Mouse (Mus musculus) midbrain, postnatal 0 days (tissue): ENCODE data around the gene Cadm4. TPM values are rescaled to one million over a fixed set of nuclear protein-coding genes. Genes with fewer than 3 reads are reported as not detected.

ENCODE experiments used
- ATAC-seq: fragments of 200-750 bp; cut with Nextera tagmentation; 2 replicates; pipeline ENCODE4 v1.8.0; 2017; ENCODE audit warnings: moderate number of reproducible peaks, mild to moderate bottlenecking, moderate TSS enrichment, moderate library complexity; ENCODE audit not compliant: low FRiP score
- DNase-seq: peaks from one replicate; pipeline ENCODE4 v3.0.0-alpha.2; 2015; ENCODE audit warnings: low spot score
- H3K27ac ChIP-seq: fragments of 300-500 bp; sonication (generic); 2 replicates; pipeline ENCODE4 v1.5.1; 2014; ENCODE audit warnings: low read depth, mild to moderate bottlenecking, low read length, mixed read lengths
- H3K27me3 ChIP-seq: fragments of 300-500 bp; sonication (generic); 2 replicates; pipeline ENCODE4 v1.6.1; 2014; ENCODE audit warnings: low read length, control low read depth, mixed read lengths; ENCODE audit not compliant: insufficient read depth
- H3K36me3 ChIP-seq: fragments of 300-500 bp; sonication (generic); 2 replicates; pipeline ENCODE4 v1.6.1; 2014; ENCODE audit warnings: low read length, control low read depth, mixed read lengths; ENCODE audit not compliant: insufficient read depth
- H3K4me1 ChIP-seq: fragments of 300-500 bp; sonication (generic); 2 replicates; pipeline ENCODE4 v1.6.1; 2014; ENCODE audit warnings: mild to moderate bottlenecking, control low read depth, antibody characterized with exemption, low read length, mixed read lengths; ENCODE audit not compliant: insufficient read depth
- H3K4me2 ChIP-seq: fragments of 300-500 bp; sonication (generic); 2 replicates; pipeline ENCODE4 v1.6.1; 2014; ENCODE audit warnings: low read depth, mild to moderate bottlenecking, low read length, mixed read lengths; ENCODE audit not compliant: poor library complexity, severe bottlenecking
- H3K4me3 ChIP-seq: fragments of 300-500 bp; sonication (generic); 2 replicates; pipeline ENCODE4 v1.5.1; 2014; ENCODE audit warnings: low read depth, mild to moderate bottlenecking, low read length, moderate library complexity
- H3K9ac ChIP-seq: fragments of 300-500 bp; sonication (generic); replicated peaks from 2 replicates; pipeline ENCODE4 v1.6.1; 2014; ENCODE audit warnings: mild to moderate bottlenecking, low read length, moderate library complexity, mixed read lengths; ENCODE audit not compliant: poor library complexity, severe bottlenecking
- H3K9me3 ChIP-seq: fragments of 300-500 bp; sonication (generic); 2 replicates; pipeline ENCODE4 v1.6.1; 2016; ENCODE audit warnings: low read length, control low read depth
- CTCF ChIP-seq: IDR thresholded peaks from 2 replicates; pipeline ENCODE4 v1.5.1; 2016; ENCODE audit warnings: antibody characterized with exemption, mild to moderate bottlenecking
- whole genome bisulfite sequencing: fragments of 180-500 bp; shearing (Covaris S2); extraction: QIAGEN DNeasy Blood & Tissue Kit; methylation state at CpG from one replicate; pipeline ENCODE4 v1.1.7; 2014; 5-methylcytosine and 5-hydroxymethylcytosine counted together
- polyA plus RNA-seq: library from polyadenylated mRNA; unstranded; fragments of >200 nt; fragmentation: Nextera tagmentation; extraction: Ambion mirVana; gene quantifications from 2 replicates; pipeline ENCODE4 v1.2.1, GENCODE M21; 2015
- total RNA-seq: library from RNA; depleted of rRNA; stranded (reverse); fragments of >200 nt; gene quantifications from 2 replicates; pipeline ENCODE4 v1.2.3, GENCODE M21; 2014

Cadm4 gene
- total and polyA plus RNA-seq, 2 experiments from 2014 or later: 88.1 to 354 TPM

GRCm38 (mm10) chr7:24539686-24540085 is 57.9 kb downstream of the Cadm4 start:
- no peak for DNase-seq
- no peaks in the 10 kb centered on the region for H3K27me3 ChIP-seq
- H3K4me2 ChIP-seq: no peak overlapping the region
- H3K9ac ChIP-seq: no peak overlapping the region
- no peak for TF ChIP-seq CTCF
- H3K9me3 ChIP-seq: no peaks in the 10 kb centered on the region
- no peak for ATAC-seq
- peaks cover 14% of the 10 kb centered on the region for H3K36me3 ChIP-seq
- 95% methylated on average over 4 of the region's 4 CpGs for WGBS
- no peak overlapping the region for H3K4me3 ChIP-seq
- H3K27ac ChIP-seq: no peak overlapping the region
- H3K4me1 ChIP-seq: no peaks in the 10 kb centered on the region

- no peak overlapping the region for H3K4me3 ChIP-seq
- no peak for DNase-seq
- peak; percentile 38 for TF ChIP-seq CTCF
- peaks cover 8% of the 10 kb centered on the region; the same call in 1 of the 2 replicates for H3K4me1 ChIP-seq
- WGBS: 94% methylated on average over 2 of the region's 2 CpGs
- H3K27ac ChIP-seq: no peak overlapping the region
- H3K9me3 ChIP-seq: no peaks in the 10 kb centered on the region
- H3K9ac ChIP-seq: no peak overlapping the region
- H3K4me2 ChIP-seq: no peak overlapping the region
- no peaks in the 10 kb centered on the region for H3K36me3 ChIP-seq
- H3K27me3 ChIP-seq: no peaks in the 10 kb centered on the region
- no peak for ATAC-seq
These were observed 62.7 kb downstream of the Cadm4 start for GRCm38 (mm10) chr7:24544506-24544905.

- TF ChIP-seq CTCF: no peak
- DNase-seq (no peak), ATAC-seq (peak; percentile 2; the same call in 1 of the 2 replicates)
- Histone ChIP-seq H3K36me3 (no peaks in the 10 kb centered on the region), H3K4me2 (peak within 1 kb of the TSS; percentile 71), H3K4me1 (peaks cover 8% of the 10 kb centered on the region; the same call in 1 of the 2 replicates), H3K9me3 (no peaks in the 10 kb centered on the region), H3K9ac (peak within 1 kb of the TSS; percentile 74), H3K4me3 (peak within 1 kb of the TSS; percentile 78), H3K27me3 (no peaks in the 10 kb centered on the region), H3K27ac (peak within 1 kb of the TSS; percentile 57; the same call in 1 of the 2 replicates)
- 40% methylated on average over 13 of the region's 13 CpGs for WGBS
These were observed 64.3 kb downstream of the Cadm4 start, which contains the start of the genes Pinlyp and Xrcc1 for GRCm38 (mm10) chr7:24546068-24546614. Gene Pinlyp, minus strand, starts transcription at chr7:24546118. Gene Xrcc1, plus strand, starts transcription at chr7:24546289.

GRCm38 (mm10) chr7:24546634-24547389 is 65.0 kb downstream of the Cadm4 start:
- Histone ChIP-seq H3K9me3 (no peaks in the 10 kb centered on the region), H3K4me3 (peak overlapping the region; percentile 78), H3K4me2 (peak overlapping the region; percentile 71), H3K27ac (peak overlapping the region; percentile 57; the same call in 1 of the 2 replicates), H3K4me1 (peaks cover 8% of the 10 kb centered on the region; the same call in 1 of the 2 replicates), H3K27me3 (no peaks in the 10 kb centered on the region), H3K9ac (peak overlapping the region; percentile 74), H3K36me3 (no peaks in the 10 kb centered on the region)
- TF ChIP-seq CTCF: no peak
- peak; percentile 98 for ATAC-seq
- peak; percentile 100 for DNase-seq
- under 1% methylated on average over 54 of the region's 57 CpGs for WGBS

GRCm38 (mm10) chr7:24547534-24548036 is 65.8 kb downstream of the Cadm4 start:
- Histone ChIP-seq H3K27ac (0 out of 2 replicates have a peak overlapping the region, but pooled peaks have one; percentile 38), H3K9me3 (no peaks in the 10 kb centered on the region), H3K4me1 (peaks cover 8% of the 10 kb centered on the region; the same call in 1 of the 2 replicates), H3K4me3 (peak overlapping the region; percentile 78), H3K36me3 (0 out of 2 replicates have a peak, but pooled peaks cover 4% of the 10 kb centered on the region), H3K27me3 (no peaks in the 10 kb centered on the region), H3K9ac (peak overlapping the region; percentile 74), H3K4me2 (peak overlapping the region; percentile 71)
- DNase-seq (no peak), ATAC-seq (peak; percentile 7; the same call in 1 of the 2 replicates)
- TF ChIP-seq CTCF: no peak
- WGBS: 27% methylated on average over 13 of the region's 13 CpGs
